ENCODE assay signal across 19 mouse cellular contexts in the genomic region with DNA sequence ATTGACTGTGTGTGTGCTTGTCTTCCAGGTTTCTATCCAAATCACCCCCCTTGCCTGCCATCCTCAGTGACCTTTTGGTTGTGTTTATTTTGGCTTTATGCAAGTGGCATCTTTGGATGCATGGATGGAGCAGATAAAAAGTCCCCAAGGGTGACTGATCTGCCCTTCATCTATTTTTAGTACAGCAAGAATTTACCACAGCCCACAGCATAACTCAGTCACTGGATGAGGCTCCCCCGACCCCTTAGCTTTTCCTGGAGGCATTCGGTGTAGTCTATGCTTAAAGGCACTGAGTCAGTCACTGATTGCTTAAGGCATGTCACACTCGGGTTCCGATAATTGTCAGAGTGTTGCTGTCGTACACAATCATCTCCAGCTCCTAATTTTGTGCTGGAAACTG.
A peak's percentile ranks its signal among the peaks of the same experiment; 100 is the strongest.
DNase-seq lines count a peak whose midpoint lies in the region; ATAC-seq lines count a peak whose summit lies in the region.
"Had no signal": no experiment of that assay in that cellular context is flagged by ENCODE, and none has a peak within 500 bp of the region (broad histone marks: within the 10 kb centered on the region; RNA-seq: fewer than 3 reads in every experiment).

No protein-coding gene starts in this region.

- no peak for DNase-seq in heart, embryonic 10.5 days (ENCODE audit: low spot score)
- no peak for DNase-seq in heart, postnatal 36 days
- no peak for DNase-seq in lung, postnatal 25 days (ENCODE audit: low spot score)
- peak; percentile 63 for DNase-seq in 416B (ENCODE audit: low read depth)
- no peak for DNase-seq in cerebellum, adult 18-20 months
- DNase-seq in cerebellum, postnatal 36 days: no peak
- DNase-seq: cerebellum, adult 2 months; gastrocnemius, postnatal 10 days; kidney, adult 9 months; kidney, postnatal 25 days; spleen, adult 18-20 months; thymus, postnatal 36 days had no signal

- H3K27me3 ChIP-seq in heart, embryonic 10.5 days (ENCODE audit: insufficient read depth, poor library complexity, severe bottlenecking): no peaks in the 10 kb centered on the region
- H3K27me3 ChIP-seq in lung, embryonic 15.5 days: no peaks in the 10 kb centered on the region

- no peak overlapping the region for H3K4me2 ChIP-seq in lung, embryonic 15.5 days
- H3K4me2 ChIP-seq: forebrain, embryonic 13.5 days; hindbrain, embryonic 14.5 days had no signal

- H3K9ac ChIP-seq in lung, embryonic 15.5 days: no peak overlapping the region
- H3K9ac ChIP-seq: forebrain, embryonic 13.5 days; hindbrain, embryonic 14.5 days; liver, embryonic 14.5 days had no signal

- no peak overlapping the region for H3K4me3 ChIP-seq in heart, embryonic 10.5 days
- no peak overlapping the region for H3K4me3 ChIP-seq in lung, embryonic 15.5 days
- H3K4me3 ChIP-seq: erythroblast, embryonic 14.5 days; forebrain, embryonic 13.5 days had no signal

- peaks cover 20% of the 10 kb centered on the region for H3K4me1 ChIP-seq in heart, embryonic 10.5 days
- H3K4me1 ChIP-seq in lung, embryonic 15.5 days: peaks cover 11% of the 10 kb centered on the region; the same call in 1 of the 2 replicates

- H3K9me3 ChIP-seq in heart, embryonic 10.5 days: no peaks in the 10 kb centered on the region
- H3K9me3 ChIP-seq in lung, embryonic 15.5 days: no peaks in the 10 kb centered on the region
- H3K9me3 ChIP-seq: forebrain, embryonic 13.5 days had no signal

- H3K36me3 ChIP-seq in heart, embryonic 10.5 days: no peaks in the 10 kb centered on the region
- H3K36me3 ChIP-seq in lung, embryonic 15.5 days: no peaks in the 10 kb centered on the region

- intact Hi-C loops in heart, postnatal 36 days (cut with DNase I): no loop called here

- H3K27ac ChIP-seq in heart, embryonic 10.5 days: peak overlapping the region; percentile 81
- H3K27ac ChIP-seq in lung, embryonic 15.5 days: no peak overlapping the region
- H3K27ac ChIP-seq: forebrain, embryonic 13.5 days; hindbrain, embryonic 14.5 days; liver, embryonic 14.5 days had no signal

- peak; percentile 59; the same call in 1 of the 2 replicates for ATAC-seq in lung, embryonic 15.5 days (ENCODE audit: borderline replicate concordance, extremely low read depth, low FRiP score, low TSS enrichment)
- ATAC-seq in common myeloid progenitor, adult 5-6 weeks (replicated peaks; ENCODE audit: low read depth, poor library complexity, severe bottlenecking): 0 out of 2 replicates have a peak, but pooled peaks have one; percentile 25
- ATAC-seq: activated CD4-positive, CD25-positive, alpha-beta regulatory T cell, adult 4 months; forebrain, embryonic 13.5 days had no signal

- 44% methylated on average over 5 of the region's 5 CpGs for WGBS in heart, embryonic 10.5 days
- WGBS in lung, embryonic 15.5 days: 47% methylated on average over 5 of the region's 5 CpGs
